Mouse (Mus musculus) small intestine, adult 10 weeks (tissue): Measurements from ENCODE around the gene Selenoo. TPM values are rescaled to one million over a fixed set of nuclear protein-coding genes. Genes with fewer than 3 reads are reported as not detected.

Experiments
- polyA plus RNA-seq: library from polyadenylated mRNA; stranded (reverse); fragments of 350-450 nt; fragmentation: Illumina TruSeq; extraction: RNeasy Lipid Tissue Mini Kit (QIAGEN cat#74804); gene quantifications from one replicate; pipeline ENCODE4 v1.2.3, GENCODE M21; 2014; ENCODE audit warnings: low replicate concordance

Selenoo gene
- polyA plus RNA-seq = 2.7 TPM

DNA sequence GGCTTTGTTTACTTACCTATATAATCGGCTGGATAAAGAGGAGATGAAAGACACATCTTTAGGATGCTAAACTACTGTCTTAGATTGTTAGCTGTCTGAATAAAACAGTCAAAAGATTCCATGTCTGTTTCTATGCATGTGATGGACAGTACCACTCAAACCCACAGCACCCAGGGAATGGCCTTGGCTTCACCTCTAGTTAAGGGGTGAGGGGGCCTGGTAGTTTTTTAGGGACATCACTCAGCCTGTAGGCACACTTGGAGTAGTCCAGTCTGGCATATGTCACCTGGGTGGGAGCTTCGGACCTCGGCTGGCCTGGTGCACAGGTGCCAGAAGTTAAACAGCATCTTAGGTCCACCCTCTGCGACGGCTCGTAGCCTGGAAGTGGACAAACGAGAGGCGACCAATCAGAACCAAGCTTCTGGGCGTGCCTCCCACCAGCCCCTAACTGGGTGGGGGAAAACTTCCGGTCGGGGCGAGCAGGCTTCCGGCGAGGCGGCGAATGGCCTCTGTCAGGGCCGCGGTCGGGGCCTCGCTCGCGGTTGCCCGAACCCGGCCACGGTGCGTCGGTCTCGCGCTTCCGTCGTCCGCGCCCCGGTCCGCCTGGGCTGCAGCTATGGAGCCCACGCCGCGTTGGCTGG lies at the start of gene Selenoo:
TSS of gene Selenoo (plus strand) at position 478 of the 641 bp plus-strand sequence.

DNA sequence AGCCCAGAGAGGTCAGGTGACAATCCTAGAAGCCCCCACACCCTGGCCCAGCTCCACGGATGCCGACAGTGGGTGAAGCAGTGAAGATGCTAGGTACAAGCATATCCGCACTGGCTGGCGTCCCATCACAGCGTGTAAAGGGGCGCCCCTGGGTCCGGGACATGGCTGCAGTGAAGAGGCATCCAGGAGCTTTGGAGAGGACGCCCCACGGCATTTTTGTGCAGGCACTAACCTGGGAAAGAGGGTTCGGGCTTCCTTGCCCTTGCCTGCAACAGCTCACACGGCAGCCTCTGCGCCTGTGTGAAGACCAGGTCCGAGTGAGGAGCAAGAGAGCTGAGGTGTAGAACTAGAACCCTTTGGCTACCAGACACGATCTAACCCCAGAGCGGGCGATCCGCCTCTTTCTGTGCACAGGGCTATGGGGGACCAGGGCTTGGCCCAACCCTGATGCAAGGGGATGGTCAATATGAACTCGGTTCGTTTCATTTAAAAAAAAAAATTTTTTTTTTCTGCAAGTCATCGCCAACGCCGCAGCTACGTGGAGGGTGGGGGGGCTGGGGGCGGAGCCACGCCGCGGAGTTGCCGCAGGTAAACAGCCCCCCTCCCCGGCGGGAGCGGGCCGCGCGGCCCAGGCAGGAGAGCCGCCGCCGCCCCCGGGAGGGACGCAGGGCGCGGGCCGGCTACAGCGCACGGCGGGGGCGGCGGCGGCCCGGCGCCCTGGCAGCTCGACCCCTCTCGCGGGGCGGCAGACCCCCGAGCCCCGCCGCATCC lies 29.5 kb upstream of the Selenoo start, which contains the start of gene Panx2:
TSS of gene Panx2 (plus strand) at position 574 of the 771 bp plus-strand sequence.

GRCm38 (mm10) chr15:89074613-89075477 lies 14.0 kb upstream of the Selenoo start, which contains the start of gene Trabd:
Gene Trabd (plus strand): TSS chr15:89075124.

GRCm38 (mm10) chr15:89122649-89123366 lies 33.9 kb downstream of the Selenoo start, which contains the start of gene Tubgcp6:
Gene Tubgcp6 (minus strand): TSS chr15:89123112.

GRCm38 (mm10) chr15:89128382-89129350 lies 39.8 kb downstream of the Selenoo start, which contains the start of gene Hdac10:
Gene Hdac10 (minus strand): TSS chr15:89128700.

GRCm38 (mm10) chr15:89140659-89141252 lies 51.9 kb downstream of the Selenoo start, which contains the start of gene Mapk12:
Gene Mapk12 (minus strand): TSS chr15:89140703.

DNA sequence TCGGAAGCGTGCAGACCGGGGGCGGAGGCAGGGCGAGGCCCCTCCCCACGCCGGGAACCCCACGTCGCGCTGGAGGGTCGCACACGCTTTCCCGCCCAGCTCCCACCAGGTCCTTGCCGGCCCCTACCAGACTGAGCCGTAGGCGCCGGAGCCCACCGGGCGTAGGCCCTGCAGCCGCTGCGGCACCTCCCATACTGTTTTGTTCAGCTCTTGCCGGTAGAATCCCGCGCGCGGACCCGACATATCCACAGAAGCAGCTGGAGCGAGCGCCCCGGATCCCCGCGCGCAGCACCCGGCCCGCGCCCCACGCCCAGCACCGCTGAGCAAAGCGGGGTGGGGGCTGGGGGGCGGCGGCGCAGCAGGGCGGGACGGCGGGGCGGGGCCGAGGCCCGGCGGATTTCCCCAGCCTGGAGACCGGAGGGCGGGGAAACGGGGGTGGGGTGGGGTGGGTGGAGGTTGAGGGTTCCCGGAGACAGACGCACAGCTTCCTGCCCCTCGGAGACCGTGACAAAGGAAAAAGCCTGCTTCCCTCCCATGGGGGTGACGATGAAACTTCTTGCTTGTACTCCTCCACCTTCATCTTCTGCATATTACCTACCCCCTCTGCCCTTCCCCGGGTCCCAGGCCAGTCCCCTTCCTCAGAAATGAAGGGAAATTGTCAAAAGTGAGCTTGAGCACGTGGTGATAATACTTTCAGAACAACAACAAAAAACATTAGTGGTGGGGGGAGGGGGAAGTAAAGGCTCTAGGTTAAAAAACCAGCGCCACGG lies 60.6 kb downstream of the Selenoo start, which contains the start of gene Mapk11:
TSS of gene Mapk11 (minus strand) at position 358 of the 770 bp plus-strand sequence.

Other genes with a start within 250 kb of the Selenoo start
- 0.82 TPM for gene Pim3, start 226.9 kb upstream of the Selenoo start, polyA plus RNA-seq
- gene Ttll8, start 134.7 kb upstream of the Selenoo start, polyA plus RNA-seq = not detected
- gene Mlc1, start 110.1 kb upstream of the Selenoo start, polyA plus RNA-seq = not detected
- not detected for gene Mov10l1, start 106.2 kb upstream of the Selenoo start, polyA plus RNA-seq
- gene Panx2, start 29.4 kb upstream of the Selenoo start, polyA plus RNA-seq = not detected
- gene Trabd, start 14.0 kb upstream of the Selenoo start, polyA plus RNA-seq = 5.7 TPM
- gene Tubgcp6, start 34.0 kb downstream of the Selenoo start, polyA plus RNA-seq = 0.85 TPM
- not detected for gene Hdac10, start 39.6 kb downstream of the Selenoo start, polyA plus RNA-seq
- 0.33 TPM for gene Mapk12, start 51.6 kb downstream of the Selenoo start, polyA plus RNA-seq
- gene Mapk11, start 60.5 kb downstream of the Selenoo start, polyA plus RNA-seq = 0.15 TPM
- gene Plxnb2, start 91.7 kb downstream of the Selenoo start, polyA plus RNA-seq = 3.4 TPM
- 0.11 TPM for gene Dennd6b, start 107.4 kb downstream of the Selenoo start, polyA plus RNA-seq
- gene Ppp6r2, start 122.5 kb downstream of the Selenoo start, polyA plus RNA-seq = 6.9 TPM
- gene Sbf1, start 226.2 kb downstream of the Selenoo start, polyA plus RNA-seq = 1.7 TPM
- gene Adm2, start 233.6 kb downstream of the Selenoo start, polyA plus RNA-seq = not detected
- not detected for gene Miox, start 245.3 kb downstream of the Selenoo start, polyA plus RNA-seq